Mouse (Mus musculus): ENCODE measurements at regions not wholly inside any gene's neighbourhood (a gene's known extent, or its start where the extent isn't known, plus 50 kb on each side); places are given as distances from the start of the nearest gene placed in this dataset.

- no peak for DNase-seq
Observed at GRCm38 (mm10) chr9:82729646-82730045, 99.7 kb upstream of the Irak1bp1 start.

DNA sequence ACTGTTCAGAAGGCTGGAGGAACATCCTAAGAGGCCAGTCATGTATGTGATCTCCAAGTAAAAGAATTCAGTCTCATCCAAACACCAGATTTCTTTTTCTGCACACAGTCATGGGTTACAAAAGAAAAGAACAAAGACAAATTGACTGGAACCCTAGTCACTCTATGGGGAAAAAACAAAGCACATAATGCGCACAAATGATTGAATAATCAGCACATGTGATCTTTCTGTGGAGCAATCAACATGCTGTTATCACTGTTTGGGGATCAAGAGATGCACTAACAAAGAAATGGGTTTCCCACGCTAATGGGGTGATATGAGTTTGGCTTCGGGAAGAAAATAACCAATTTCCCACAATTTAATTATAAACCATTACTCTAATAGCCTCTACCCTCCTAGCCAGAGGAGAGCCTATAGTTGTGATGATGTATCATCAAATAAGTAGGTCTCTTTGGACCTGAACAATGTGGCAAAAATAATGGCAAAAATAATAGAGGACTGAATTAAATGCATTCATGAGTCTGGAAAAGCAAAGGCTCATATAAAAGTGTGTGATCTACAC, 96.2 kb upstream of the Irak1bp1 start:
- no peak for DNase-seq

DNA sequence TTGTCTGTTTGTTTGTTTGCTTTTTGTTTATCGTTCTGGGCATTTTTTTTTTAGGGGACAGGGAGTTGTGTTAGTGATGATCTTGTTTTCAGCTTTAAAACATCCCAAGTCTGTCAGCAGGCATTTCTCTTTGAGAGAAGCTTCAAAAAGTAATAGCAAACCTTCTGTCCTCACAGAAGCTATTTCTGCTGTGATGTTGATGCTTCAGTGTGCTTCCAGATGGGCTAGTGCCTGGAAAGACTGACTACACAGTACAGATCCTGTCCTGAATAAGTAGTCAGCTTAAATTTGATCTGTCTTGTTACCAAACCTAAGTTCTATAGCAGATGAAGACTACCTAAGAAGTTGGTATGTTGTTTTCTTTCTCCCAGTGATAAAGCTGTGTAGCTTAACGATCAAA, 94.4 kb upstream of the Irak1bp1 start:
- no peak for DNase-seq

DNA sequence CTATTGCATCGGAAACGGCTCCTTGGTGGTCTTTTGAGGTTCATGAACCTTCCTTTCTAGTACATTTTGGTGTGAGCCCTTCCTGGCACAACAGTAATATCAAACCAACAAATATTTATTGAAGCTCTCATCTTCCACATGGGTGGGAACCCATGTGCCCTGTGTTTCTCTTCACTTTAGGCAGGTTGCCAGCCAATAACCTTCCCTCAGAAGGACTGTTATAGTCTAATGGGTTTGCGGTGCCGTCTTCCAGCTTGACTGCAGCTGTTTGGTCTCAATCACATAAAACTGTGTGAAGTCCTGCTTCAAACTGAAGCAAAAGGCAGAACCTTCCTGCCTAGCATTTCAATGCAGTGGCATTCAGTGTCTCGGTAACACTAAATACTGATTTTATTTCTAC, 69.4 kb upstream of the Irak1bp1 start:
- DNase-seq, result no peak

- DNase-seq, result no peak
Observed at GRCm38 (mm10) chr9:82760682-82761468, 68.5 kb upstream of the Irak1bp1 start.

GRCm38 (mm10) chr9:82763651-82764050, 65.7 kb upstream of the Irak1bp1 start:
- no peak for DNase-seq

All from cerebellum, postnatal 36 days (tissue).